Mouse (Mus musculus) urinary bladder, postnatal 10 days (tissue): ENCODE data around the gene St5.

Experiments used
- DNase-seq: peaks from one replicate; pipeline ENCODE4 v3.0.0; 2022; ENCODE audit warnings: low spot score

The St5 gene

DNA sequence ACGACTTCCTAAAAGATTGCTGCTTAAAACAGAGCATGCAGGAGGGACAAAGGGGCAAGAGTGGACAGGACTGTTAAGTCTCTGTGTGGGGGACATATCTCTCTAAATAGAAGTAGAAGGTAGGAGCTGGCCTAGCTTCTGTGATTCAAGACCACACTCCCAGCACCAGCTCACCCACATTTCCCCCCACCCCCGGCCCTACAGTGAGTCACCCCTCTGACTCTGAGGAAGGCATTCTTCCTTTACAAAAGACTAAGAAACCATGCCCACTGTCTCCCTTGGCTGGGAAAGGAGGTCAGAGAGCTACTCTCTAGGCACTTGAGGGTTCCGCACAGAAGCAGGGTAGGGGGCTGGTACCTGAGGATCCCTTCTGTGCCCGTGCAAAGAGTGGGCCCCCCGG lies 219.2 kb downstream of the St5 start:
- DNase-seq: no peak

DNA sequence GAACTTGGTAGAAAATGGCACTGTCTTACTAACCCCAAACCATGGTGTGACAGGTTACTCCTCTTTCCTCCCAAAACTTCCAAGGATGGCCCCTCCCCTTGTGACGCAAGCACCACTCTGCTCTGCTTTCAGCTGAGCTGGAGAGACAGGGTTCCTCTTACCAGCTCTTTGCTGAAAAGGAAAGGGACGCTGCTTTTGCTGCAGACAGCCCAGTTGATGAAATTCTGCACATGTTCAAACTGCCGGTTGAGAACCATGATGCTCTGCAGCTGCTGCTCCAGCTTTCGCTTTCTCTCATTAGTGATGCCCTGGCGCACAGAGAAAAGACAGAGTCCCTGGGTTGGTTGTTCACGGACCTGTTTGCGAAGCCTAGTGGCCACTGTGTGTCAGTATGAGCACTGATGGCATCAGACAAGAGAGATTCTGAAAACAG lies 222.6 kb downstream of the St5 start:
- DNase-seq: no peak

GRCm38 (mm10) chr7:109477926-109478325 lies 225.5 kb downstream of the St5 start:
- no peak for DNase-seq
